Mouse (Mus musculus): Measurements from ENCODE around the gene Cnih3. TPM values are rescaled to one million over a fixed set of nuclear protein-coding genes. Genes with fewer than 3 reads are reported as not detected.

The Cnih3 gene
- polyA plus RNA-seq, 1 experiment from 2014 or later, result 11.3 TPM

DNA sequence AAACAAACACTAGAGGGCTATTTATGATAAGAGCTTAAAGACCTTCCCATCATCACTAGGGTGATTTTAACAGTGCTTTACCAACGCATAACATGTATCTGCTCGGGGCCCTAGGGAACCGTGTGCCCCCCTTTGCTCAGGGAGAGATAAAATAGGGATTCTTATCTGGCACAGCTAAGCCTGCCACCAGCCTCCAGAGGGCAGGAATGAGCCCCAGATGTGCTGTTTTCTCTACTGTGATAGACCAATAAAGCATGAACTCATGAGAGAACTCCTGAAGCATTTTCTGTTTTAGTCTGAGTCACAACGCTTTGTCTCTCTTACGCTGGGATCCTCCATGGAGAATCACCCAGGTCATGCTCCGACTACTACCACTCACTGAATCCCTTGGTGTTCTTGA, 15.6 kb upstream of the Cnih3 start:
- Histone ChIP-seq H3K4me2 (ENCODE audit: low read length) (no peak overlapping the region), H3K4me3 (ENCODE audit: low read depth, low read length) (no peak overlapping the region), H3K4me1 (ENCODE audit: control insufficient read depth, insufficient read depth, low read length) (no peaks in the 10 kb centered on the region), H3K27me3 (ENCODE audit: control insufficient read depth, insufficient read depth, low read depth, low read length) (no peaks in the 10 kb centered on the region), H3K27ac (ENCODE audit: low read length) (no peak overlapping the region), H3K36me3 (ENCODE audit: control insufficient read depth, insufficient read depth, low read length) (no peaks in the 10 kb centered on the region), H3K9me3 (replicated peaks; ENCODE audit: control insufficient read depth, low read length, poor library complexity, severe bottlenecking) (no peaks in the 10 kb centered on the region), H3K9ac (ENCODE audit: low read depth, low read length) (no peak overlapping the region)
- WGBS, result 88% methylated on average over 6 of the region's 6 CpGs
- no peak for ATAC-seq

GRCm38 (mm10) chr1:181339106-181339505, 13.3 kb upstream of the Cnih3 start:
- no peaks in the 10 kb centered on the region for H3K27me3 ChIP-seq (ENCODE audit: control insufficient read depth, insufficient read depth, low read depth, low read length)
- ATAC-seq, result no peak
- H3K9ac ChIP-seq (ENCODE audit: low read depth, low read length), result no peak overlapping the region
- no peaks in the 10 kb centered on the region for H3K9me3 ChIP-seq (replicated peaks; ENCODE audit: control insufficient read depth, low read length, poor library complexity, severe bottlenecking)
- 81% methylated on average over 6 of the region's 6 CpGs for WGBS
- H3K4me2 ChIP-seq (ENCODE audit: low read length), result no peak overlapping the region
- no peak overlapping the region for H3K27ac ChIP-seq (ENCODE audit: low read length)
- no peaks in the 10 kb centered on the region for H3K4me1 ChIP-seq (ENCODE audit: control insufficient read depth, insufficient read depth, low read length)
- no peaks in the 10 kb centered on the region for H3K36me3 ChIP-seq (ENCODE audit: control insufficient read depth, insufficient read depth, low read length)
- H3K4me3 ChIP-seq (ENCODE audit: low read depth, low read length), result no peak overlapping the region

GRCm38 (mm10) chr1:181345547-181345946, 6.9 kb upstream of the Cnih3 start:
- H3K4me2 ChIP-seq (ENCODE audit: low read length), result no peak overlapping the region
- H3K9me3 ChIP-seq (replicated peaks; ENCODE audit: control insufficient read depth, low read length, poor library complexity, severe bottlenecking), result no peaks in the 10 kb centered on the region
- no peak overlapping the region for H3K9ac ChIP-seq (ENCODE audit: low read depth, low read length)
- WGBS, result 33% methylated on average over 15 of the region's 15 CpGs
- no peaks in the 10 kb centered on the region for H3K4me1 ChIP-seq (ENCODE audit: control insufficient read depth, insufficient read depth, low read length)
- H3K36me3 ChIP-seq (ENCODE audit: control insufficient read depth, insufficient read depth, low read length), result no peaks in the 10 kb centered on the region
- no peak overlapping the region for H3K4me3 ChIP-seq (ENCODE audit: low read depth, low read length)
- H3K27me3 ChIP-seq (ENCODE audit: control insufficient read depth, insufficient read depth, low read depth, low read length), result no peaks in the 10 kb centered on the region
- no peak for ATAC-seq
- no peak overlapping the region for H3K27ac ChIP-seq (ENCODE audit: low read length)

- WGBS, result 0% methylated on average over 3 of the region's 3 CpGs
- Histone ChIP-seq H3K4me2 (ENCODE audit: low read length) (peak overlapping the region; percentile 95), H3K9me3 (replicated peaks; ENCODE audit: control insufficient read depth, low read length, poor library complexity, severe bottlenecking) (no peaks in the 10 kb centered on the region), H3K9ac (ENCODE audit: low read depth, low read length) (peak overlapping the region; percentile 68), H3K27me3 (ENCODE audit: control insufficient read depth, insufficient read depth, low read depth, low read length) (peaks cover 16% of the 10 kb centered on the region), H3K27ac (ENCODE audit: low read length) (no peak overlapping the region), H3K4me1 (ENCODE audit: control insufficient read depth, insufficient read depth, low read length) (peaks cover 6% of the 10 kb centered on the region; the same call in 1 of the 2 replicates), H3K36me3 (ENCODE audit: control insufficient read depth, insufficient read depth, low read length) (no peaks in the 10 kb centered on the region), H3K4me3 (ENCODE audit: low read depth, low read length) (peak overlapping the region; percentile 59)
- ATAC-seq, result no peak; the same call in none of the 2 replicates
These were observed 423 bp upstream of the Cnih3 start for GRCm38 (mm10) chr1:181352043-181352366.

DNA sequence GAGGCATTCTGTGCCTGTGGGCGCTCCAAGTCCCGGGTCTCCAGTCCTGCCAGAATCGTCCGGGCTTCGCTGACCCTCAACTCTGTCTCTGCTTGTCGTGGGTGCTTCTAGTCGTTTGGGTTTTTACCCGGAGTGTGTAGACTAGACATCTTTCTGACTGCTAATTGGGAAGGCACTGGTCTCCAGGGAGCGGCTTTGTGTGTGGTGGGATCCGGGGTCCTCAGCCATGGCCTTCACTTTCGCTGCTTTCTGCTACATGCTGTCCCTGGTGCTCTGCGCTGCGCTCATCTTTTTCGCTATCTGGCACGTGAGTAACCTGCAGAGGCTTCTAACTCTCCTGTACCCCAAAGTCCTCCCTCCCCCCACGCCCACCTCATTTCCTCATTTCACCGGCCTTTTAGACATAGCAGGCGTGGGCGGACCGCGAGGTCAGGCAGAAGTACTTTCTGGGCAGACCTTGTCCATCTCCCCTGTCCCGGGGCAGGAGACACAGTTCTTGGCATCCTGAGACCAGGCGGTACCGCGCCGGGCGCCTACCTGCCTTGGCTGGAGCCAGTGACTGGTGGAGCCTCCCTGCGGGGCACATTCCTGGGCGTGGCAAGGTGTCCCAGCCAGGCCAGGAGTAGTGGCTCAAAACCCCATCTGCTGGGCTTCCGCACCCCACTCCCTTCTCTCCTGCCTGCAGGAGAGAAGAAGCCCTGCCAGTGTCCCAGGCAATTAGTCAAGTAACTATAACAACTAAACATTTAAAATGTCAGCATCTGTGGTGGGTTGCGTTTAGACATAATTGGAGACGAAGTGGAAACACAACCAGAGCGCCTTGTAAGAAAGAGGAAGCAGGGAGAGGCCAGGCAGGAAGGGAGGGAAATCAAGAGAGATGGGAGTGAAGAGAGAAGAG, 1.0 kb downstream of the Cnih3 start:
- WGBS, result 4% methylated on average over 33 of the region's 33 CpGs
- Histone ChIP-seq H3K4me1 (ENCODE audit: control insufficient read depth, insufficient read depth, low read length) (peaks cover 6% of the 10 kb centered on the region; the same call in 1 of the 2 replicates), H3K4me3 (ENCODE audit: low read depth, low read length) (peak overlapping the region; percentile 59), H3K27ac (ENCODE audit: low read length) (no peak overlapping the region), H3K36me3 (ENCODE audit: control insufficient read depth, insufficient read depth, low read length) (no peaks in the 10 kb centered on the region), H3K4me2 (ENCODE audit: low read length) (peak overlapping the region; percentile 95), H3K9ac (ENCODE audit: low read depth, low read length) (peak overlapping the region; percentile 31), H3K27me3 (ENCODE audit: control insufficient read depth, insufficient read depth, low read depth, low read length) (peaks cover 16% of the 10 kb centered on the region), H3K9me3 (replicated peaks; ENCODE audit: control insufficient read depth, low read length, poor library complexity, severe bottlenecking) (no peaks in the 10 kb centered on the region)
- ATAC-seq, result peak; percentile 54

GRCm38 (mm10) chr1:181355683-181356082, 3.3 kb downstream of the Cnih3 start:
- 89% methylated on average over 5 of the region's 5 CpGs for WGBS
- H3K27me3 ChIP-seq (ENCODE audit: control insufficient read depth, insufficient read depth, low read depth, low read length), result peaks cover 16% of the 10 kb centered on the region
- H3K4me1 ChIP-seq (ENCODE audit: control insufficient read depth, insufficient read depth, low read length), result peaks cover 6% of the 10 kb centered on the region; the same call in 1 of the 2 replicates
- H3K9me3 ChIP-seq (replicated peaks; ENCODE audit: control insufficient read depth, low read length, poor library complexity, severe bottlenecking), result no peaks in the 10 kb centered on the region; the same call in 1 of the 2 replicates
- no peak overlapping the region for H3K9ac ChIP-seq (ENCODE audit: low read depth, low read length)
- H3K36me3 ChIP-seq (ENCODE audit: control insufficient read depth, insufficient read depth, low read length), result no peaks in the 10 kb centered on the region
- H3K27ac ChIP-seq (ENCODE audit: low read length), result no peak overlapping the region
- no peak for ATAC-seq
- H3K4me3 ChIP-seq (ENCODE audit: low read depth, low read length), result no peak overlapping the region
- no peak overlapping the region for H3K4me2 ChIP-seq (ENCODE audit: low read length)

- Histone ChIP-seq H3K9me3 (replicated peaks; ENCODE audit: control insufficient read depth, low read length, poor library complexity, severe bottlenecking) (no peaks in the 10 kb centered on the region; the same call in 1 of the 2 replicates), H3K4me2 (ENCODE audit: low read length) (no peak overlapping the region), H3K4me1 (ENCODE audit: control insufficient read depth, insufficient read depth, low read length) (0 out of 2 replicates have a peak, but pooled peaks cover 4% of the 10 kb centered on the region), H3K27me3 (ENCODE audit: control insufficient read depth, insufficient read depth, low read depth, low read length) (peaks cover 12% of the 10 kb centered on the region), H3K9ac (ENCODE audit: low read depth, low read length) (no peak overlapping the region), H3K27ac (ENCODE audit: low read length) (no peak overlapping the region), H3K4me3 (ENCODE audit: low read depth, low read length) (no peak overlapping the region), H3K36me3 (ENCODE audit: control insufficient read depth, insufficient read depth, low read length) (no peaks in the 10 kb centered on the region)
- no peak for ATAC-seq
- 80% methylated on average over 2 of the region's 2 CpGs for WGBS
These were observed 5.4 kb downstream of the Cnih3 start for GRCm38 (mm10) chr1:181357870-181358269.

DNA sequence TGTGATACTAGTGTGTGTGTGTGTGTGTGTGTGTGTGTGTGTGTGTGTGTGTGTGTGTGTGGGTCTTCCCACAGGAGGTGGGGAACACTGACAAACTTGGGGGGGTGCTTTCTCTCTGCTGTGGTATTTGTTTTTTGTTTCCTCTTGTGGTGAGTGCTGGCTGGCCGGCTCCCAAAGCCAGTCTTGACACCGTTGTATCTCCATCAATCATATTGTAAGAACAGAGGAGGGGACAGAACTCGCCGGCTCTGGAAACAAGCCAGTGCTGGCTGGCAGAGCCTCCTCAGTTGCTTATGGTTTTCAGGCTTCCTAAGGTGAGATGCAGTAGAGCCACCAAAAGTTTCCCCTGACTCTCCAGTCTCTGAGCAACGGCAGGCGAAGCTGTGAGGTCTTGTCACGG, 6.1 kb downstream of the Cnih3 start:
- H3K27me3 ChIP-seq (ENCODE audit: control insufficient read depth, insufficient read depth, low read depth, low read length), result peaks cover 11% of the 10 kb centered on the region
- no peak overlapping the region for H3K9ac ChIP-seq (ENCODE audit: low read depth, low read length)
- H3K9me3 ChIP-seq (replicated peaks; ENCODE audit: control insufficient read depth, low read length, poor library complexity, severe bottlenecking), result no peaks in the 10 kb centered on the region; the same call in 1 of the 2 replicates
- H3K27ac ChIP-seq (ENCODE audit: low read length), result no peak overlapping the region
- ATAC-seq, result no peak
- no peaks in the 10 kb centered on the region for H3K36me3 ChIP-seq (ENCODE audit: control insufficient read depth, insufficient read depth, low read length)
- no peak overlapping the region for H3K4me3 ChIP-seq (ENCODE audit: low read depth, low read length)
- H3K4me2 ChIP-seq (ENCODE audit: low read length), result no peak overlapping the region
- WGBS, result 73% methylated on average over 7 of the region's 7 CpGs
- 0 out of 2 replicates have a peak, but pooled peaks cover 1% of the 10 kb centered on the region for H3K4me1 ChIP-seq (ENCODE audit: control insufficient read depth, insufficient read depth, low read length)

DNA sequence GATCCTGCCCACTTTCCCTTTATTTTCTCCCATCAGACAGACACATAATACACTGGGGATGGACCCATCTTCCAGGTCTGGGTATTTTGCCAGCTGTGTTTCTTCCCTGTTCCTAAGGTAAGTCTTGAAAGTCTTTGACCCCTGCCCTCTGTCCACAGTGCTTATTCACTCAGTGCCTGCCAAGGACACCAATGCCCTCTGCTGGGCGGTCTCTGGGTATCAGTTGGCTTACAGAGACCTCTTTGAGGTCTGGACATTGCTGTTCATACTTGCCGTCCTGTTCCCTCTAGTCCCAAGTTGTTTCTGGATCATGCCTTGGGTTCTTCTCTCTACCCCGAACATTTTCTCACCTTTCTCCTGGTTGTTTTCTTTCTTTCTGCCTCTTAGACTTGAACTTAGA, 8.3 kb downstream of the Cnih3 start:
- H3K27me3 ChIP-seq (ENCODE audit: control insufficient read depth, insufficient read depth, low read depth, low read length), result no peaks in the 10 kb centered on the region
- no peak overlapping the region for H3K27ac ChIP-seq (ENCODE audit: low read length)
- ATAC-seq, result no peak
- no peaks in the 10 kb centered on the region for H3K4me1 ChIP-seq (ENCODE audit: control insufficient read depth, insufficient read depth, low read length)
- H3K9ac ChIP-seq (ENCODE audit: low read depth, low read length), result no peak overlapping the region
- no peak overlapping the region for H3K4me2 ChIP-seq (ENCODE audit: low read length)
- H3K4me3 ChIP-seq (ENCODE audit: low read depth, low read length), result no peak overlapping the region
- 79% methylated on average over 3 of the region's 3 CpGs for whole genome bisulfite sequencing
- H3K9me3 ChIP-seq (replicated peaks; ENCODE audit: control insufficient read depth, low read length, poor library complexity, severe bottlenecking), result no peaks in the 10 kb centered on the region; the same call in 1 of the 2 replicates
- H3K36me3 ChIP-seq (ENCODE audit: control insufficient read depth, insufficient read depth, low read length), result no peaks in the 10 kb centered on the region

All from midbrain, embryonic 16.5 days (tissue).